Mouse (Mus musculus) testis, adult 2 months (tissue): ENCODE measurements around the gene Ppara. TPM values are rescaled to one million over a fixed set of nuclear protein-coding genes. Genes with fewer than 3 reads are reported as not detected.

Experiments
- H3K27ac ChIP-seq: fragments of 200-500 bp; 2 replicates; pipeline ENCODE4 v1.5.1; 2012; ENCODE audit warnings: low read depth, low read length; ENCODE audit not compliant: control insufficient read depth, insufficient read depth
- H3K27me3 ChIP-seq: fragments of 200-500 bp; 2 replicates; pipeline ENCODE4 v1.6.1; 2012; ENCODE audit warnings: mild to moderate bottlenecking, low read length, moderate library complexity; ENCODE audit not compliant: control insufficient read depth, insufficient read depth
- H3K36me3 ChIP-seq: fragments of 200-500 bp; 2 replicates; pipeline ENCODE4 v1.6.1; 2012; ENCODE audit warnings: mild to moderate bottlenecking, low read length; ENCODE audit not compliant: control insufficient read depth, insufficient read depth
- H3K4me1 ChIP-seq: fragments of 200-500 bp; 2 replicates; pipeline ENCODE4 v1.6.1; 2012; ENCODE audit warnings: low read length; ENCODE audit not compliant: control insufficient read depth, insufficient read depth
- H3K4me3 ChIP-seq: fragments of 200-500 bp; 2 replicates; pipeline ENCODE4 v1.5.1; 2012; ENCODE audit warnings: low read depth, mild to moderate bottlenecking, low read length, moderate library complexity, mixed read lengths; ENCODE audit not compliant: control insufficient read depth
- CTCF ChIP-seq: fragments of 200-500 bp; IDR thresholded peaks from 2 replicates; pipeline ENCODE4 v1.5.1; 2012; ENCODE audit warnings: low read depth, mild to moderate bottlenecking, inconsistent platforms, low read length, moderate library complexity; ENCODE audit not compliant: control insufficient read depth, insufficient read depth, insufficient replicate concordance
- POLR2A ChIP-seq: fragments of 200-500 bp; IDR thresholded peaks from 2 replicates; pipeline ENCODE4 v1.6.1; 2012; ENCODE audit warnings: low read depth, mild to moderate bottlenecking, inconsistent platforms, low read length, moderate library complexity; ENCODE audit not compliant: control insufficient read depth
- polyA plus RNA-seq: library from polyadenylated mRNA; depleted of rRNA; stranded (reverse); fragments of >200 nt; gene quantifications from 2 replicates; pipeline ENCODE4 v1.2.3, GENCODE M21; 2012

The Ppara gene
- polyA plus RNA-seq, 1 experiment, result 0.63 TPM

DNA sequence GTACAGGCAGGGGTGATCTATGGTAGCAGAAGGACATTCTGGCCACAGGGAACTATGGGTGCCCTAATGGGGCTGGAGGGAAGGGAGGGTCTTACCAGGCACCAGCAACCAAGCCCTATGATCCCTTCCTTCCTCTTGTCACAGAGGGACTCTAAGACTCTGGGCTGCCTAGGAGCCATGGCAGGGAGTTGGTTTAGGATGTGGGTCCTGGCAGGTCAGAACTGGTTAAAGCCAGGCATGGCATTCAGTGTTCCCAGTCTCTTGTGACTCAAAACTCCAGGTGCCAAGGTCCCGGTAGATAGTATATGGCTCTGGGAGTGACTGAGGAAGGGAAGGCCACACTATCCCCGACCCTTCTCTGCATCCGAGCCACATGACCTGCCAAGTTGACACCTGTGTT is 41.7 kb upstream of the Ppara start:
- Histone ChIP-seq H3K4me1 (no peaks in the 10 kb centered on the region; the same call in 1 of the 2 replicates), H3K4me3 (no peak overlapping the region), H3K27ac (no peak overlapping the region), H3K27me3 (no peaks in the 10 kb centered on the region), H3K36me3 (no peaks in the 10 kb centered on the region)
- TF ChIP-seq POLR2A, result no peak
- TF ChIP-seq CTCF, result no peak

DNA sequence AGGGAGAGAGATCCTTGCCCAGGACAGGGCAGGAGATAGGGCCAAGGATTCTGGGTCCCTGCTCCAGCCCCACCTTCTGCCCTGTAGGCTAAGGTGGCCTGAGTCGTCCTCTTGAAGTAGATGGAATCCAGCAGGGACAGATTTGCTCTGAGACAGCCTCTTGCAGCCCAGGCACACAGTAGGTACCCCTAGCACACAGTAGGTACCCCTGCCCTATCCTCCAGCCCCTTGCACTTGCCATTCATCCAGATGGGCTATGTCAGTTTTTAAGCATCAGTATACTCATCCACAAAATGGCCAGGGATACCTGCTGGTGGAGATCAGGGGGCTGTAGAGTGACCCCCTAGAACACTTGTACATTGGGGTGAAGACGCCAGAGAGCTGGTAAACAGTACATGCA is 41.0 kb upstream of the Ppara start:
- Histone ChIP-seq H3K4me3 (no peak overlapping the region), H3K27me3 (no peaks in the 10 kb centered on the region), H3K4me1 (no peaks in the 10 kb centered on the region; the same call in 1 of the 2 replicates), H3K36me3 (no peaks in the 10 kb centered on the region), H3K27ac (no peak overlapping the region)
- no peak for TF ChIP-seq POLR2A
- no peak for TF ChIP-seq CTCF

DNA sequence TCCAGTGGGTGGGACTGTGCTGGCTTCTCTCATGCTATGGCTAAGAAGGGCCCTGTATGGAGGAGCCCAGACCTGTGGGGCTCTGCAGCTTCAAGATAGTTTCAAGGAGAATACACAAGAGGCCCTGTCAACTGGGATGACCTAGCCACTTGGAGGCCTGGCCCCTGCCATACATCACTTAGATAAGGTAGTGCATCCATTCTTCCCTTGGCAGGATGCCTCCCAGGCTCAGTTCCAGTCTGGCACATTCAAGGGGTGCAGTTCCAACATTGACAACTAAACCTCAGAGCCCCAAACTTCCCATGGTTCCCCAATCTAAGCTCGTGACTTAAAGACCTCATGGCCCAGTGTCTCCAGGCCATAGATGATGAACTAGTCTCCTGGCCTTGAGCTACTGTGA is 40.4 kb upstream of the Ppara start:
- Histone ChIP-seq H3K27ac (no peak overlapping the region), H3K27me3 (no peaks in the 10 kb centered on the region), H3K4me1 (no peaks in the 10 kb centered on the region; the same call in 1 of the 2 replicates), H3K4me3 (no peak overlapping the region), H3K36me3 (no peaks in the 10 kb centered on the region)
- TF ChIP-seq POLR2A (no peak), CTCF (no peak)

DNA sequence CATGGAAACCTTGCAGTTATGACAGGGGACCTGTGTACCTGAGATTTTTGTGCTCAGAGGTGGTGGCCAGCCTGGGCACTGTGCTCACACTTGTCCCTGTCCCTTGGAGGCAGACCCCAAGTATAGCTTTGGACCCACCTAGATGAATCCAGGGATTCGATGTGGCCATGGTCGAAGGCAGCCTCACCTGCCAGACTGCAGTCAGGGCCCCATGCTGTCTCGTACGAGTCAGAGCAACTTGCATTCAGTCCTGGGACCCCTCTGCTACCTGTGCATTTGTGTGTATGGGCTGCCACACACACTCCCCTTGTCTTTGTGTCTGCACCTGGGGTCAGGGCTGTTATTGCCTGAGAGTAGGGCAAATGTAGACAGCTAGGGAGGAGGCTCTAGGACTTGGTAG is 39.5 kb upstream of the Ppara start:
- Histone ChIP-seq H3K4me3 (no peak overlapping the region), H3K27me3 (no peaks in the 10 kb centered on the region), H3K4me1 (no peaks in the 10 kb centered on the region; the same call in 1 of the 2 replicates), H3K27ac (no peak overlapping the region), H3K36me3 (no peaks in the 10 kb centered on the region)
- TF ChIP-seq POLR2A (no peak), CTCF (no peak)

DNA sequence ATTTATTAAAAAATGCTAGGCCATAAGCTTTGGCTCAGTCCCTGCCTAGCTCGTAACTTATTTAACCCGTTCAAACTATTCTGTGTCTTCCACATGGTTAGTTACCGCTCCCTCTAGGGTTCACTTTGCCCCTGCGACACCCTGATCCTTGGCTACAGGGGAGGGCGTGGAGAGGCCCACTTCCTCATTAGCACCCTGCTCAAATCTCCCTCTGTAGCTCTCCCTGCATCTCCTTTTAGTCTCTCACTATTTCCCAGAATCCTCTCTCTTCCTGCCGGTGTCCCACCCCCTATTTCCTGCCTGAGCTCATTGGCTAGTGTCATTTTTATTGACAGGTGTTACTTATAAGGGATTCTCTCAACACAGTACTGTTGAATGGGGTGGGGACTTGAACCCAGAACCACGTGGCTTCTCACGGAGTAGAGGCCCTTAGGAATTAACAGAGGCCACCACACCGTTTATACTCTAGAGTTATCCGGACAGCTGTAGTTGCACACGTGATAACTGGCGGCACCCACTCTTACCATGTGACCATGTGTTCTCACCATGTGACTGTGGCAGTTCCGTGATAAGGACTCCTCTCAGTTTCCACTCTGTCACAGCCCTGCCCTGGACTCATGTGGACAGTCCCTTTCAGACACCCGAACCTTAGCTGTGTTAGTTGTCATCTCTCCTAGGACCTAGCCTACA is 36.3 kb upstream of the Ppara start:
- H3K27ac ChIP-seq, result no peak overlapping the region
- TF ChIP-seq POLR2A (no peak), CTCF (no peak)
- no peaks in the 10 kb centered on the region; the same call in 1 of the 2 replicates for H3K4me1 ChIP-seq
- H3K36me3 ChIP-seq, result no peaks in the 10 kb centered on the region
- H3K4me3 ChIP-seq, result no peak overlapping the region
- H3K27me3 ChIP-seq, result no peaks in the 10 kb centered on the region

DNA sequence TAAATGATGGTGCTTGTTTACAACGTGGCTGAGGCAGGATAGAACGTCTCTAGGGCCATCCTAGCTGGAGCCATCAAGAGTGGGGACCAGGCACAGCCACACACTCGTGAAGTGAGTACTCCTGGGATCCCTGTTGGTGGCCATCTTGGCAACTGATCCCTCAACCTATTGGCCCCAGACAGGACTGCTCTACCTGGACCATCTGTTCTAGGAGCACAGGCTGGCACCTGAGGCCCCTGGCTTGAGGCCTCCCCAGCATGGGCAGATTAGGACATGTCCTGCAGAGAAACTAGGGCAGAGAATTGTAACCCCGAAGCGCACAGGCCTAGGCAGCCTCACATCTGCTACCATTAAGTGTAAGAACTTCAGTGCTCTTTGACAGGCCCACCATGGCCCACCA is 35.3 kb upstream of the Ppara start:
- no peak overlapping the region for H3K4me3 ChIP-seq
- H3K4me1 ChIP-seq, result no peaks in the 10 kb centered on the region; the same call in 1 of the 2 replicates
- H3K36me3 ChIP-seq, result no peaks in the 10 kb centered on the region
- TF ChIP-seq POLR2A (no peak), CTCF (no peak)
- H3K27me3 ChIP-seq, result no peaks in the 10 kb centered on the region
- no peak overlapping the region for H3K27ac ChIP-seq

DNA sequence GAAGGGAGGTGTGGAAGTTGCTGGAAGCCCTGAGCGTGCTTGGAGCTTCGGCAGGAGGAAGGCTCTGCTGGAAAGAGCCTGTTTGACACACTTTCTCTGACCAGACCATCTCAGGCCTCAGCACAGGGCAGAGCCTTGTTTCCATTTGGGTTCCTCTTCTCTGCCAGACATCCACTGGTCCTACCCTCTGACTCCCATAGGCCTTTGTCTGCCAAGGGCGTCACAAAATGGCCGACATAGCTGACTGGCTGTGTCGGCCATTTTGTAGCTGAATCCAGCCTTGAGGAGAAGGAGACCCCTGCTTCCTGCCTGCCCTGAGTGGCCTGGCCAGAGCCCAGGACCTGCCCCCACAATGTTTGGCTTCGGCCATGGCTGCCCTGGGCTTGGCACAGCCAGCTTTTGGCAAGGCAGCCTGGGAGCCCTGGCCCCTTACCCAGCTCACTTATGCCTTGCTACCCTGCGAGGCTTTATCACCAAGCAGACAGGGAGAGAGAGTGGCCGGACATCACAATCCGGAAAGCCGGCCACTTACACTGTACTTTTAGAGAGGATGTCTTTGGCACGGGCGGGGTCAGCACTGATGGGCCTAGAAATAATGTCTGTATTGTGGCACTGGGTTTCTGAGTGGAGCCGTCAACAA is 34.8 kb upstream of the Ppara start:
- H3K27me3 ChIP-seq, result no peaks in the 10 kb centered on the region
- H3K4me1 ChIP-seq, result no peaks in the 10 kb centered on the region; the same call in 1 of the 2 replicates
- no peak overlapping the region for H3K4me3 ChIP-seq
- no peak for TF ChIP-seq CTCF
- no peak for TF ChIP-seq POLR2A
- no peaks in the 10 kb centered on the region for H3K36me3 ChIP-seq
- no peak overlapping the region for H3K27ac ChIP-seq
